Mouse (Mus musculus): ENCODE measurements at regions not wholly inside any gene's neighbourhood (a gene's known extent, or its start where the extent isn't known, plus 50 kb on each side); places are given as distances from the start of the nearest gene placed in this dataset.

GRCm38 (mm10) chr14:76695691-76696355 is 139.1 kb upstream of the Serp2 start:
- H3K9me3 ChIP-seq (ENCODE audit: low read length): no peaks in the 10 kb centered on the region
- no peak for ATAC-seq
- no peaks in the 10 kb centered on the region for H3K4me1 ChIP-seq (ENCODE audit: insufficient read depth)
- no peak overlapping the region for H3K27ac ChIP-seq (ENCODE audit: low read depth, low read length)
- no peak overlapping the region for H3K4me3 ChIP-seq (ENCODE audit: low read depth, low read length)
- no peaks in the 10 kb centered on the region for H3K36me3 ChIP-seq (ENCODE audit: insufficient read depth)
- no peak for TF ChIP-seq CTCF (IDR thresholded peaks at IDR 0.05; ENCODE audit: low read depth)
- no peak overlapping the region for H3K4me2 ChIP-seq (ENCODE audit: low read depth)
- WGBS: 81% methylated on average over 18 of the region's 18 CpGs
- no peak for DNase-seq
- H3K27me3 ChIP-seq (ENCODE audit: insufficient read depth, low read length): no peaks in the 10 kb centered on the region
- H3K9ac ChIP-seq: no peak overlapping the region

- ATAC-seq: no peak
- no peak overlapping the region for H3K27ac ChIP-seq (ENCODE audit: low read depth, low read length)
- H3K9me3 ChIP-seq (ENCODE audit: low read length): no peaks in the 10 kb centered on the region
- no peak for TF ChIP-seq CTCF (IDR thresholded peaks at IDR 0.05; ENCODE audit: low read depth)
- no peak overlapping the region for H3K4me3 ChIP-seq (ENCODE audit: low read depth, low read length)
- WGBS: 86% methylated on average over 8 of the region's 8 CpGs
- H3K4me2 ChIP-seq (ENCODE audit: low read depth): no peak overlapping the region
- H3K9ac ChIP-seq: no peak overlapping the region
- DNase-seq: no peak
- H3K4me1 ChIP-seq (ENCODE audit: insufficient read depth): no peaks in the 10 kb centered on the region
- no peaks in the 10 kb centered on the region for H3K36me3 ChIP-seq (ENCODE audit: insufficient read depth)
- H3K27me3 ChIP-seq (ENCODE audit: insufficient read depth, low read length): no peaks in the 10 kb centered on the region
Observed at GRCm38 (mm10) chr14:76694894-76695293, 138.2 kb upstream of the Serp2 start.

GRCm38 (mm10) chr14:76693351-76694317 is 136.9 kb upstream of the Serp2 start:
- Histone ChIP-seq H3K27ac (ENCODE audit: low read depth, low read length) (no peak overlapping the region), H3K36me3 (ENCODE audit: insufficient read depth) (no peaks in the 10 kb centered on the region), H3K9me3 (ENCODE audit: low read length) (no peaks in the 10 kb centered on the region), H3K4me2 (ENCODE audit: low read depth) (no peak overlapping the region), H3K27me3 (ENCODE audit: insufficient read depth, low read length) (no peaks in the 10 kb centered on the region), H3K9ac (no peak overlapping the region), H3K4me3 (ENCODE audit: low read depth, low read length) (no peak overlapping the region), H3K4me1 (ENCODE audit: insufficient read depth) (no peaks in the 10 kb centered on the region)
- 51% methylated on average over 15 of the region's 15 CpGs for WGBS
- no peak for ATAC-seq
- TF ChIP-seq CTCF (IDR thresholded peaks at IDR 0.05; ENCODE audit: low read depth): no peak
- DNase-seq: no peak

- Histone ChIP-seq H3K9me3 (ENCODE audit: low read length) (no peaks in the 10 kb centered on the region), H3K9ac (no peak overlapping the region), H3K4me3 (ENCODE audit: low read depth, low read length) (no peak overlapping the region), H3K27ac (ENCODE audit: low read depth, low read length) (no peak overlapping the region), H3K36me3 (ENCODE audit: insufficient read depth) (no peaks in the 10 kb centered on the region), H3K4me2 (ENCODE audit: low read depth) (no peak overlapping the region), H3K4me1 (ENCODE audit: insufficient read depth) (peaks cover 7% of the 10 kb centered on the region; the same call in 1 of the 2 replicates), H3K27me3 (ENCODE audit: insufficient read depth, low read length) (no peaks in the 10 kb centered on the region)
- no peak for DNase-seq
- no peak for TF ChIP-seq CTCF (IDR thresholded peaks at IDR 0.05; ENCODE audit: low read depth)
- 55% methylated on average over 10 of the region's 10 CpGs for WGBS
- ATAC-seq: no peak
Observed at GRCm38 (mm10) chr14:76687971-76688407, 131.3 kb upstream of the Serp2 start.

GRCm38 (mm10) chr14:76686762-76687453 is 130.2 kb upstream of the Serp2 start:
- Histone ChIP-seq H3K4me1 (ENCODE audit: insufficient read depth) (peaks cover 7% of the 10 kb centered on the region; the same call in 1 of the 2 replicates), H3K4me2 (ENCODE audit: low read depth) (no peak overlapping the region), H3K27ac (ENCODE audit: low read depth, low read length) (no peak overlapping the region), H3K9ac (no peak overlapping the region), H3K9me3 (ENCODE audit: low read length) (no peaks in the 10 kb centered on the region), H3K4me3 (ENCODE audit: low read depth, low read length) (no peak overlapping the region), H3K27me3 (ENCODE audit: insufficient read depth, low read length) (no peaks in the 10 kb centered on the region), H3K36me3 (ENCODE audit: insufficient read depth) (no peaks in the 10 kb centered on the region)
- 49% methylated on average over 9 of the region's 9 CpGs for WGBS
- 0 out of 2 replicates have a peak, but pooled peaks have one; percentile 10 for ATAC-seq
- TF ChIP-seq CTCF (IDR thresholded peaks at IDR 0.05; ENCODE audit: low read depth): no peak
- no peak for DNase-seq

GRCm38 (mm10) chr14:76685830-76686761 is 129.4 kb upstream of the Serp2 start:
- Histone ChIP-seq H3K4me2 (ENCODE audit: low read depth) (no peak overlapping the region), H3K9me3 (ENCODE audit: low read length) (no peaks in the 10 kb centered on the region), H3K4me3 (ENCODE audit: low read depth, low read length) (no peak overlapping the region), H3K27me3 (ENCODE audit: insufficient read depth, low read length) (no peaks in the 10 kb centered on the region), H3K36me3 (ENCODE audit: insufficient read depth) (no peaks in the 10 kb centered on the region), H3K4me1 (ENCODE audit: insufficient read depth) (peaks cover 12% of the 10 kb centered on the region; the same call in 1 of the 2 replicates), H3K9ac (no peak overlapping the region), H3K27ac (ENCODE audit: low read depth, low read length) (peak overlapping the region; percentile 50)
- 53% methylated on average over 17 of the region's 17 CpGs for WGBS
- no peak for TF ChIP-seq CTCF (IDR thresholded peaks at IDR 0.05; ENCODE audit: low read depth)
- DNase-seq: no peak
- no peak for ATAC-seq

Measured in forebrain, postnatal 0 days (tissue).